Mouse (Mus musculus) spleen, adult 2 months (tissue): ENCODE results near the gene Tas2r144. TPM values are rescaled to one million over a fixed set of nuclear protein-coding genes. Genes with fewer than 3 reads are reported as not detected.

ENCODE experiments used
- DNase-seq, 2 experiments: peaks; one replicate each; pipeline versions ENCODE4 v3.0.0 to v3.0.0-alpha.2; 2012 to 2021; ENCODE audit warnings: low spot score in 2 of 2, low read depth in 1 of 2
- H3K27ac ChIP-seq: fragments of 200-500 bp; 2 replicates; pipeline ENCODE4 v1.5.1; 2012; ENCODE audit warnings: low read length, inconsistent platforms; ENCODE audit not compliant: insufficient read depth
- H3K27me3 ChIP-seq: fragments of 200-500 bp; 2 replicates; pipeline ENCODE4 v1.6.1; 2012; ENCODE audit warnings: mild to moderate bottlenecking, moderate library complexity, low read length, inconsistent platforms; ENCODE audit not compliant: control insufficient read depth, insufficient read depth
- H3K36me3 ChIP-seq: fragments of 200-500 bp; 2 replicates; pipeline ENCODE4 v1.6.1; 2012; ENCODE audit warnings: mild to moderate bottlenecking, low read length, inconsistent platforms; ENCODE audit not compliant: control insufficient read depth, insufficient read depth
- H3K4me1 ChIP-seq: fragments of 200-500 bp; 2 replicates; pipeline ENCODE4 v1.6.1; 2011; ENCODE audit warnings: inconsistent platforms; ENCODE audit not compliant: control insufficient read depth, insufficient read depth, insufficient read length
- H3K4me3 ChIP-seq: fragments of 200-500 bp; 2 replicates; pipeline ENCODE4 v1.5.1; 2011; ENCODE audit warnings: mild to moderate bottlenecking, inconsistent platforms; ENCODE audit not compliant: insufficient read depth, insufficient read length; ENCODE audit errors: extremely low read depth
- CTCF ChIP-seq: fragments of 200-500 bp; IDR thresholded peaks from 2 replicates; pipeline ENCODE4 v1.5.1; 2011; ENCODE audit warnings: mild to moderate bottlenecking, inconsistent platforms; ENCODE audit not compliant: insufficient read depth, insufficient read length, insufficient replicate concordance; ENCODE audit errors: extremely low read depth
- POLR2A ChIP-seq: fragments of 200-500 bp; IDR thresholded peaks from 2 replicates; pipeline ENCODE4 v1.6.1; 2011; ENCODE audit warnings: low read depth, low read length, inconsistent platforms
- WGBS: fragments of 180-500 bp; shearing (Covaris S2); methylation state at CpG from one replicate; pipeline ENCODE4 v1.1.7; 2018; 5-methylcytosine and 5-hydroxymethylcytosine counted together
- polyA plus RNA-seq: library from polyadenylated mRNA; depleted of rRNA; stranded (reverse); fragments of >200 nt; gene quantifications from 2 replicates; pipeline ENCODE4 v1.2.3, GENCODE M21; 2012; rRNA removed

Gene Tas2r144
- not detected in 2 replicates for polyA plus RNA-seq

GRCm38 (mm10) chr6:42215028-42215427, at the start of gene Tas2r144:
Gene Tas2r144, plus strand, starts transcription at chr6:42215328.
- no peak for DNase-seq
- Histone ChIP-seq H3K27me3 (no peaks in the 10 kb centered on the region), H3K4me1 (no peaks in the 10 kb centered on the region), H3K4me3 (no peak within 1 kb of the TSS), H3K27ac (no peak within 1 kb of the TSS), H3K36me3 (no peaks in the 10 kb centered on the region)
- TF ChIP-seq POLR2A: no peak
- TF ChIP-seq CTCF: no peak
- WGBS: 55% methylated on average over 2 of the region's 2 CpGs

- no peaks in the 10 kb centered on the region for H3K27me3 ChIP-seq
- no peaks in the 10 kb centered on the region for H3K36me3 ChIP-seq
- DNase-seq: no peak
- H3K4me3 ChIP-seq: no peak overlapping the region
- H3K27ac ChIP-seq: no peak overlapping the region
- 56% methylated on average over 1 of the region's 1 CpGs for WGBS
- no peaks in the 10 kb centered on the region for H3K4me1 ChIP-seq
- TF ChIP-seq POLR2A: no peak
- TF ChIP-seq CTCF: no peak
Measured at GRCm38 (mm10) chr6:42182462-42182861, 32.7 kb upstream of the Tas2r144 start.

- TF ChIP-seq CTCF: no peak
- no peak for TF ChIP-seq POLR2A
- no peak for DNase-seq
- WGBS: 44% methylated on average over 3 of the region's 3 CpGs
Measured at GRCm38 (mm10) chr6:42186230-42186629, 28.9 kb upstream of the Tas2r144 start.

GRCm38 (mm10) chr6:42197710-42198109, 17.4 kb upstream of the Tas2r144 start:
- H3K36me3 ChIP-seq: no peaks in the 10 kb centered on the region
- H3K27ac ChIP-seq: no peak overlapping the region
- TF ChIP-seq POLR2A: no peak
- no peak for TF ChIP-seq CTCF
- no peak for DNase-seq
- WGBS: 18% methylated on average over 3 of the region's 3 CpGs
- no peaks in the 10 kb centered on the region for H3K4me1 ChIP-seq
- H3K4me3 ChIP-seq: no peak overlapping the region
- H3K27me3 ChIP-seq: no peaks in the 10 kb centered on the region

More at GRCm38 (mm10) chr6:42186230-42186629, 28.9 kb upstream of the Tas2r144 start:
- Histone ChIP-seq H3K27me3 (no peaks in the 10 kb centered on the region), H3K36me3 (no peaks in the 10 kb centered on the region), H3K27ac (no peak overlapping the region), H3K4me1 (no peaks in the 10 kb centered on the region), H3K4me3 (no peak overlapping the region)

GRCm38 (mm10) chr6:42199498-42199897, 15.6 kb upstream of the Tas2r144 start:
- no peak overlapping the region for H3K4me3 ChIP-seq
- WGBS: 81% methylated on average over 1 of the region's 1 CpGs
- TF ChIP-seq CTCF (no peak), POLR2A (no peak)
- H3K27me3 ChIP-seq: no peaks in the 10 kb centered on the region
- H3K4me1 ChIP-seq: no peaks in the 10 kb centered on the region
- H3K36me3 ChIP-seq: no peaks in the 10 kb centered on the region
- no peak overlapping the region for H3K27ac ChIP-seq
- DNase-seq: no peak

GRCm38 (mm10) chr6:42222286-42222685, 7.2 kb downstream of the Tas2r144 start:
- Histone ChIP-seq H3K27me3 (no peaks in the 10 kb centered on the region), H3K27ac (no peak overlapping the region), H3K4me1 (no peaks in the 10 kb centered on the region), H3K36me3 (no peaks in the 10 kb centered on the region), H3K4me3 (no peak overlapping the region)
- TF ChIP-seq CTCF (no peak), POLR2A (no peak)
- no peak for DNase-seq
- 76% methylated on average over 3 of the region's 3 CpGs for WGBS

- no peaks in the 10 kb centered on the region for H3K36me3 ChIP-seq
- TF ChIP-seq POLR2A: no peak
- TF ChIP-seq CTCF: no peak
- H3K27ac ChIP-seq: no peak overlapping the region
- no peaks in the 10 kb centered on the region for H3K4me1 ChIP-seq
- H3K27me3 ChIP-seq: no peaks in the 10 kb centered on the region
- DNase-seq: no peak
- WGBS: 71% methylated on average over 4 of the region's 4 CpGs
- H3K4me3 ChIP-seq: no peak overlapping the region
Measured at GRCm38 (mm10) chr6:42225046-42225445, 9.9 kb downstream of the Tas2r144 start.
